Mouse (Mus musculus) stomach, embryonic 14.5 days (tissue): ENCODE results near the gene Krtap1-5. TPM values are rescaled to one million over a fixed set of nuclear protein-coding genes. Genes with fewer than 3 reads are reported as not detected.

ENCODE experiments used
- ATAC-seq: fragments of 200-750 bp; cut with Nextera tagmentation; 2 replicates; pipeline ENCODE4 v1.8.0; 2017; ENCODE audit warnings: low read depth, moderate TSS enrichment; ENCODE audit not compliant: insufficient number of reproducible peaks, insufficient read depth, low FRiP score
- H3K27ac ChIP-seq: fragments of 300-500 bp; sonication (generic); 2 replicates; pipeline ENCODE4 v1.5.1; 2014; ENCODE audit warnings: mild to moderate bottlenecking, low read length, moderate library complexity, mixed read lengths
- H3K27me3 ChIP-seq: fragments of 300-500 bp; sonication (generic); 2 replicates; pipeline ENCODE4 v1.6.1; 2014; ENCODE audit warnings: low read length, control low read depth, mixed read lengths; ENCODE audit not compliant: control insufficient read depth, insufficient read depth
- H3K36me3 ChIP-seq: fragments of 300-500 bp; sonication (generic); 2 replicates; pipeline ENCODE4 v1.6.1; 2014; ENCODE audit warnings: mild to moderate bottlenecking, control low read depth, low read length, moderate library complexity, mixed read lengths; ENCODE audit not compliant: control insufficient read depth, insufficient read depth
- H3K4me1 ChIP-seq: fragments of 300-500 bp; sonication (generic); 2 replicates; pipeline ENCODE4 v1.6.1; 2014; ENCODE audit warnings: low read length, control low read depth, mixed read lengths; ENCODE audit not compliant: control insufficient read depth, insufficient read depth
- H3K4me2 ChIP-seq: fragments of 300-500 bp; sonication (generic); replicated peaks from 2 replicates; pipeline ENCODE4 v1.6.1; 2014; ENCODE audit warnings: low read depth, low read length, control low read depth
- H3K4me3 ChIP-seq: fragments of 300-500 bp; sonication (generic); 2 replicates; pipeline ENCODE4 v1.5.1; 2014; ENCODE audit warnings: low read depth, low read length, control low read depth
- H3K9ac ChIP-seq: fragments of 300-500 bp; sonication (generic); replicated peaks from 2 replicates; pipeline ENCODE4 v1.6.1; 2014; ENCODE audit warnings: low read depth, mild to moderate bottlenecking, control low read depth, low read length, moderate library complexity, mixed read lengths
- H3K9me3 ChIP-seq: fragments of 300-500 bp; sonication (generic); 2 replicates; pipeline ENCODE4 v1.6.1; 2016; ENCODE audit warnings: low read depth, low read length, control low read depth; ENCODE audit not compliant: control insufficient read depth
- WGBS: fragments of 180-500 bp; shearing (Covaris S2); extraction: QIAGEN DNeasy Blood & Tissue Kit; methylation state at CpG from one replicate; pipeline ENCODE4 v1.1.7; 2014; 5-methylcytosine and 5-hydroxymethylcytosine counted together
- polyA plus RNA-seq: library from polyadenylated mRNA; unstranded; fragments of >200 nt; fragmentation: Nextera tagmentation; extraction: Ambion mirVana; gene quantifications from 2 replicates; pipeline ENCODE4 v1.2.1, GENCODE M21; 2014

Krtap1-5 gene
- polyA plus RNA-seq, 1 experiment from 2014 or later: not detected

DNA sequence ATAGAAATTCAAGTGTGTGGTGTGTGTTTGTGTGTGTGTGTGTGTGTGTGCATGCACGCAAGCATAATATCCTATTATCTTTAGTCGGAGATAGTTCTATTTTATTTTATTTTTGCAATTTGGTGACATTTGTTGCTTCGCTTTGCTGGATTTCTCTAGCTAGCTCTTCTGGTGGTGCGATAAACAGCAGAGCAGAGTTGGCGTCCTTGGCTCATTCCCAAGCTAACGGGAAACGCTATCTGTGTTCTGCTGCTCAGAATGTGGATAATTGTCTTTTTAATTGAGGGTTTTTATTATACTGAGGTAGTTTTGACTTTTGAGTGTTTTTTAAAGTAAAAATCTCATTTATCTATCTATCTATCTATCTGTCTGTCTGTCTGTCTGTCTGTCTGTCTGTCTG, 4.3 kb upstream of the Krtap1-5 start:
- Histone ChIP-seq H3K27ac (no peak overlapping the region), H3K27me3 (no peaks in the 10 kb centered on the region), H3K9ac (no peak overlapping the region), H3K9me3 (no peaks in the 10 kb centered on the region), H3K36me3 (no peaks in the 10 kb centered on the region), H3K4me3 (no peak overlapping the region), H3K4me2 (no peak overlapping the region), H3K4me1 (no peaks in the 10 kb centered on the region)
- no peak for ATAC-seq
- 89% methylated on average over 7 of the region's 7 CpGs for WGBS

GRCm38 (mm10) chr11:99583245-99583704, 2.5 kb upstream of the Krtap1-5 start, which contains the start of gene Krtap1-4:
Gene Krtap1-4 (minus strand): TSS chr11:99583654.
- no peak within 1 kb of the TSS for H3K9ac ChIP-seq
- H3K4me2 ChIP-seq: no peak within 1 kb of the TSS
- H3K4me3 ChIP-seq: no peak within 1 kb of the TSS
- ATAC-seq: no peak
- H3K36me3 ChIP-seq: no peaks in the 10 kb centered on the region
- H3K9me3 ChIP-seq: no peaks in the 10 kb centered on the region
- no peaks in the 10 kb centered on the region for H3K4me1 ChIP-seq
- 85% methylated on average over 5 of the region's 5 CpGs for WGBS
- H3K27ac ChIP-seq: no peak within 1 kb of the TSS
- no peaks in the 10 kb centered on the region for H3K27me3 ChIP-seq

- H3K36me3 ChIP-seq: no peaks in the 10 kb centered on the region
- ATAC-seq: no peak
- no peaks in the 10 kb centered on the region for H3K9me3 ChIP-seq
- H3K9ac ChIP-seq: no peak overlapping the region
- H3K27me3 ChIP-seq: no peaks in the 10 kb centered on the region
- no peak overlapping the region for H3K4me3 ChIP-seq
- no peak overlapping the region for H3K4me2 ChIP-seq
- no peak overlapping the region for H3K27ac ChIP-seq
- no peaks in the 10 kb centered on the region for H3K4me1 ChIP-seq
- 84% methylated on average over 6 of the region's 6 CpGs for WGBS
Measured at GRCm38 (mm10) chr11:99581564-99581963, 748 bp upstream of the Krtap1-5 start.

DNA sequence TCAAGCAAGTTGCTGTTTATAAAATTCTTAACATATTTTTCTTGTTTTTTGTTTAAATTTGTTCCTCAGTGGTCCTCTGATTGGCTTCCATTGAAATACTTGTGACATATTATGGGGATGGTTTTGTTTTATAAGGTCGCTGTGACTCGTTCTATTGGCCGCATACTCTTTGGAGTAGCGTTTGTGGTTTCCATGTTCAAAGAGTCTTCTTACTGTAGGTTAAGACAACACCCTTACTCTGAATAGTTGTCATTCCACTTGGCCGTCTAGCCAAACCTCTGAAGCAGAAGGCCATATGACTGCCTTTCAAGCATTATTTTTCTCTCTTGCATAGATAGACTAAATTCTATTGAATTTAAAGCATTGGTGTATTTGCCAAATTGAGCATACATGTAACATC, 235 bp upstream of the Krtap1-5 start:
- no peak overlapping the region for H3K4me2 ChIP-seq
- ATAC-seq: no peak
- 90% methylated on average over 5 of the region's 5 CpGs for WGBS

DNA sequence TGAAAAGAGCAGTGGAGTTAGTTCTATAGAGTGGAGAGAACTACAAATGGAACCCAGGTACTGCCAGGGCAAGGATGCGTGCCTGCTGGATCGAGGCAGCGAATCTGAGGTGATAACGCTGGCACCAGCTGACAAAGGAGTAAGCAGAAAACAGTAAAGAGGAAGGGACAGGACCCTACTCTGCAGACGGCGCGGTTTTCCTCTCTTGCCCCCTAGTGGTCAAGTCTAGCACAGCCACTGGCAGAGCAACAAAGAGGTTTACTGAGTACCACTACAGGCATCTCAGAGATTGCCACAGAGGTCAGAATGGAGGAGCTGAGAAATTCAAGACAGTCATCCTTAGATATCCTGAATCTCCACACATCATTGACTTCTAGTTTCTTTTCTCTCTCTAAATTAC, 6.7 kb downstream of the Krtap1-5 start:
- no peak overlapping the region for H3K9ac ChIP-seq
- no peak overlapping the region for H3K4me3 ChIP-seq
- 3% methylated on average over 7 of the region's 7 CpGs for WGBS
- no peaks in the 10 kb centered on the region for H3K36me3 ChIP-seq
- peak; percentile 65; the same call in 1 of the 2 replicates for ATAC-seq
- peak overlapping the region; percentile 30; the same call in 1 of the 2 replicates for H3K4me2 ChIP-seq
- H3K9me3 ChIP-seq: no peaks in the 10 kb centered on the region
- no peaks in the 10 kb centered on the region for H3K27me3 ChIP-seq
- H3K27ac ChIP-seq: no peak overlapping the region
- H3K4me1 ChIP-seq: no peaks in the 10 kb centered on the region

More for the DNA sequence above, 235 bp upstream of the Krtap1-5 start:
- H3K9me3 ChIP-seq: no peaks in the 10 kb centered on the region
- no peak overlapping the region for H3K4me3 ChIP-seq
- no peak overlapping the region for H3K9ac ChIP-seq
- no peaks in the 10 kb centered on the region for H3K27me3 ChIP-seq
- no peaks in the 10 kb centered on the region for H3K4me1 ChIP-seq
- no peaks in the 10 kb centered on the region for H3K36me3 ChIP-seq
- no peak overlapping the region for H3K27ac ChIP-seq

GRCm38 (mm10) chr11:99573164-99573563, 7.7 kb downstream of the Krtap1-5 start:
- 58% methylated on average over 4 of the region's 4 CpGs for WGBS
- no peak for ATAC-seq
- H3K9ac ChIP-seq: no peak overlapping the region
- no peak overlapping the region for H3K4me2 ChIP-seq
- H3K4me1 ChIP-seq: no peaks in the 10 kb centered on the region
- H3K36me3 ChIP-seq: no peaks in the 10 kb centered on the region
- no peak overlapping the region for H3K27ac ChIP-seq
- no peak overlapping the region for H3K4me3 ChIP-seq
- H3K27me3 ChIP-seq: no peaks in the 10 kb centered on the region
- H3K9me3 ChIP-seq: no peaks in the 10 kb centered on the region

DNA sequence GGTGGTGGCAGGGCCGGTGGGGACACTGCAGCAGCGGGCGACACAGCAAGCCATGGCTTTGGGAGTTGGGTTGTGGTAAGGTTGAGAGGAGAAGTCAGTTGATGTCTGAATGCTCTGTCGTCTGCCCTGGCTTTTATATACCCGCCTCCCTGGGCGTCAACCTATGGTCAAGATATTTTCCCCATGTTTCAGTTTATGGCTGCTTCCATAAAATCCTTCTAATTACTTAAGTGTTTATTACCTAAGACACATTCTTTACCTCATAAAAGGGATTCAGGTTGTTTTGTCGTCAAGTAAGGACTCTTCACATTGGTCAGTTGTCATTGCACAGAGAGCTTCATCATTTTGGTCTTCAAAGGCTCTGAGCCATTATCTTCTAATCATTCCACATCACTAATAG, 14.3 kb downstream of the Krtap1-5 start, which contains the start of gene Krtap3-1:
Krtap3-1 (minus strand) TSS at position 101 of the 400 bp plus-strand sequence.
- H3K27me3 ChIP-seq: no peaks in the 10 kb centered on the region
- WGBS: 93% methylated on average over 7 of the region's 7 CpGs
- no peaks in the 10 kb centered on the region for H3K4me1 ChIP-seq
- H3K9me3 ChIP-seq: no peaks in the 10 kb centered on the region
- no peak within 1 kb of the TSS for H3K4me2 ChIP-seq
- H3K27ac ChIP-seq: no peak within 1 kb of the TSS
- ATAC-seq: no peak
- H3K9ac ChIP-seq: no peak within 1 kb of the TSS
- H3K36me3 ChIP-seq: no peaks in the 10 kb centered on the region
- no peak within 1 kb of the TSS for H3K4me3 ChIP-seq

- H3K9ac ChIP-seq: no peak overlapping the region
- 83% methylated on average over 6 of the region's 6 CpGs for WGBS
- ATAC-seq: no peak
- H3K27me3 ChIP-seq: no peaks in the 10 kb centered on the region
- no peaks in the 10 kb centered on the region for H3K9me3 ChIP-seq
- H3K4me3 ChIP-seq: no peak overlapping the region
- H3K36me3 ChIP-seq: no peaks in the 10 kb centered on the region
- no peak overlapping the region for H3K27ac ChIP-seq
- no peak overlapping the region for H3K4me2 ChIP-seq
- H3K4me1 ChIP-seq: no peaks in the 10 kb centered on the region
Measured at GRCm38 (mm10) chr11:99562580-99562979, 18.2 kb downstream of the Krtap1-5 start.

GRCm38 (mm10) chr11:99559366-99559765, 21.4 kb downstream of the Krtap1-5 start, which contains the start of gene Gm11939:
Gene Gm11939 (minus strand): TSS chr11:99559466.
- H3K9ac ChIP-seq: no peak within 1 kb of the TSS
- H3K9me3 ChIP-seq: no peaks in the 10 kb centered on the region
- H3K4me1 ChIP-seq: no peaks in the 10 kb centered on the region
- H3K36me3 ChIP-seq: no peaks in the 10 kb centered on the region
- no peaks in the 10 kb centered on the region for H3K27me3 ChIP-seq
- H3K4me3 ChIP-seq: no peak within 1 kb of the TSS
- H3K4me2 ChIP-seq: no peak within 1 kb of the TSS
- H3K27ac ChIP-seq: no peak within 1 kb of the TSS
- WGBS: 85% methylated on average over 9 of the region's 9 CpGs
- no peak for ATAC-seq
